Comparison of ENCODE assay signal across 23 mouse cellular contexts in the genomic region with DNA sequence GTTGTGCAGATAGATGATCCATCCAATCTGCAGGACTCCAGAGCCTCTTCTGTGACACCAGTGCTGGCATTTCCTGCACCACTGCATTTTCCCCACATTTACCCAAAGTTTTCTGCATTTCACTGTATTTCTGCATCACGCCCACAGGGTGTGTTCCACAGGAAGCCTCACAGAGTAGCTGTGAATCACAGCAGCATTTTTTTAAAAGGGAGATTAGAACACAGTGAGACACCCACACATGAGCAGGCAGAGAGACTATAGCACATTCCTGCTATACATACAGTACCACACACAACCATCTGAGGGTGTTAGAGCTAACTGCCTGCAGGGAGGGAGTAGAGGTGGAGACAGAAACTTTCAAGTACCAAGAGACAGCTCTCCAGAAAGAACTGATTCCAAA.
DNase-seq lines count a peak whose midpoint lies in the region; ATAC-seq and TF ChIP-seq lines count a peak whose summit lies in the region.
"Had no signal": no experiment of that assay in that cellular context is flagged by ENCODE, and none has a peak within 500 bp of the region (broad histone marks: within the 10 kb centered on the region; RNA-seq: fewer than 3 reads in every experiment).

No protein-coding gene starts in this region.

- DNase-seq in frontal cortex, adult 2 months (ENCODE audit: extremely low spot score in 1 of 2, low spot score in 1 of 2) = peak; percentile 23 to 68
- DNase-seq in frontal cortex, postnatal 14 days (ENCODE audit: low spot score in 2 of 2) = no peak
- peak; percentile 37 for DNase-seq in left cerebral cortex, adult 11 months (ENCODE audit: low spot score)
- DNase-seq in left cerebral cortex, postnatal 4 days = no peak
- peak; percentile 24 to 57 for DNase-seq in right cerebral cortex, postnatal 36 days (ENCODE audit: low spot score in 2 of 2)
- no peak for DNase-seq in gastrocnemius, postnatal 25 days
- DNase-seq: adrenal gland, adult 2 months; cerebellum, adult 11 months; cerebellum, postnatal 25 days; forebrain, postnatal 0 days; lung, embryonic 14.5 days had no signal

- intact Hi-C loops in left cerebral cortex, postnatal 4 days (cut with DNase I) = no loop called here

- no peak overlapping the region for H3K4me2 ChIP-seq in forebrain, embryonic 16.5 days (ENCODE audit: low read length)
- H3K4me2 ChIP-seq: hindbrain, embryonic 14.5 days; kidney, embryonic 15.5 days; liver, embryonic 11.5 days; lung, embryonic 14.5 days; midbrain, embryonic 11.5 days; neural tube, embryonic 13.5 days had no signal

- TF ChIP-seq POLR2A in cortical plate, adult 2 months (IDR thresholded peaks at IDR 0.05; ENCODE audit: extremely low read depth, insufficient read depth, low read length) = no peak

- H3K36me3 ChIP-seq in forebrain, embryonic 16.5 days (ENCODE audit: control insufficient read depth, insufficient read depth) = no peaks in the 10 kb centered on the region
- H3K36me3 ChIP-seq: embryonic facial prominence, embryonic 10.5 days; kidney, embryonic 15.5 days; limb, embryonic 10.5 days; neural tube, embryonic 13.5 days had no signal

- no peaks in the 10 kb centered on the region for H3K9me3 ChIP-seq in forebrain, embryonic 16.5 days (ENCODE audit: control insufficient read depth, low read length)
- H3K9me3 ChIP-seq: embryonic facial prominence, embryonic 10.5 days; kidney, embryonic 15.5 days; limb, embryonic 10.5 days; neural tube, embryonic 13.5 days had no signal

- H3K4me1 ChIP-seq in cortical plate, adult 2 months (ENCODE audit: control insufficient read depth, insufficient read depth, low read length) = peaks cover 1% of the 10 kb centered on the region; the same call in 1 of the 2 replicates
- H3K4me1 ChIP-seq in forebrain, embryonic 16.5 days (replicated peaks; ENCODE audit: control insufficient read depth, insufficient read depth, low read length) = peaks cover 4% of the 10 kb centered on the region; the same call in 1 of the 2 replicates

- H3K4me3 ChIP-seq in cortical plate, adult 2 months (ENCODE audit: insufficient read depth, low read length) = no peak overlapping the region
- H3K4me3 ChIP-seq in forebrain, embryonic 16.5 days (replicated peaks; ENCODE audit: low read length) = no peak overlapping the region
- H3K4me3 ChIP-seq: embryonic facial prominence, embryonic 10.5 days; kidney, embryonic 15.5 days; limb, embryonic 10.5 days; neural tube, embryonic 13.5 days had no signal

- TF ChIP-seq CTCF in cortical plate, adult 2 months (IDR thresholded peaks at IDR 0.05; ENCODE audit: extremely low read depth, insufficient read depth, low read length) = 0 out of 2 replicates have a peak, but pooled peaks have one; percentile 26

- WGBS in forebrain, embryonic 16.5 days = 100% methylated on average over 1 of the region's 1 CpGs

- no peak overlapping the region for H3K9ac ChIP-seq in forebrain, embryonic 16.5 days (replicated peaks; ENCODE audit: low read depth, low read length)
- H3K9ac ChIP-seq: forebrain, postnatal 0 days; hindbrain, embryonic 14.5 days; kidney, embryonic 15.5 days; lung, embryonic 14.5 days; neural tube, embryonic 13.5 days had no signal

- H3K27ac ChIP-seq in cortical plate, adult 2 months (ENCODE audit: insufficient read depth, low read length) = no peak overlapping the region
- no peak overlapping the region for H3K27ac ChIP-seq in forebrain, embryonic 16.5 days (ENCODE audit: low read length)
- H3K27ac ChIP-seq: embryonic facial prominence, embryonic 10.5 days; hindbrain, embryonic 14.5 days; kidney, embryonic 15.5 days; limb, embryonic 10.5 days; macrophage; neural tube, embryonic 13.5 days had no signal

- H3K27me3 ChIP-seq in forebrain, embryonic 16.5 days (replicated peaks; ENCODE audit: control insufficient read depth, insufficient read depth, low read length) = no peaks in the 10 kb centered on the region
- H3K27me3 ChIP-seq: CH12.LX; kidney, embryonic 15.5 days had no signal

- no peak for ATAC-seq in forebrain, embryonic 16.5 days
- ATAC-seq: forebrain, postnatal 0 days; intestine, embryonic 16.5 days had no signal

Comparison
In these comparisons a context has a peak if more than half of its experiments do, and no peak if none do; other contexts are left out.
1. DNase-seq: peak in frontal cortex, adult 2 months (2 of 2), left cerebral cortex, adult 11 months (single experiment) and right cerebral cortex, postnatal 36 days (2 of 2); none in frontal cortex, postnatal 14 days (0 of 2), left cerebral cortex, postnatal 4 days (single experiment) and gastrocnemius, postnatal 25 days (single experiment).